Mouse (Mus musculus) liver (tissue): ENCODE measurements at regions not wholly inside any gene's neighbourhood (a gene's known extent, or its start where the extent isn't known, plus 50 kb on each side); places are given as distances from the start of the nearest gene placed in this dataset.

Experiments
- DNase-seq: peaks from one replicate; pipeline ENCODE4 v3.0.0-alpha.2; 2020; ENCODE audit warnings: mixed read lengths

- no peak for DNase-seq
Measured at GRCm38 (mm10) chr3:68758609-68759008, 68.2 kb downstream of the Il12a start.

- DNase-seq = peak; percentile 34
Measured at GRCm38 (mm10) chr3:68759375-68759774, 68.9 kb downstream of the Il12a start.

GRCm38 (mm10) chr3:68760806-68761205, 70.4 kb downstream of the Il12a start:
- no peak for DNase-seq

DNA sequence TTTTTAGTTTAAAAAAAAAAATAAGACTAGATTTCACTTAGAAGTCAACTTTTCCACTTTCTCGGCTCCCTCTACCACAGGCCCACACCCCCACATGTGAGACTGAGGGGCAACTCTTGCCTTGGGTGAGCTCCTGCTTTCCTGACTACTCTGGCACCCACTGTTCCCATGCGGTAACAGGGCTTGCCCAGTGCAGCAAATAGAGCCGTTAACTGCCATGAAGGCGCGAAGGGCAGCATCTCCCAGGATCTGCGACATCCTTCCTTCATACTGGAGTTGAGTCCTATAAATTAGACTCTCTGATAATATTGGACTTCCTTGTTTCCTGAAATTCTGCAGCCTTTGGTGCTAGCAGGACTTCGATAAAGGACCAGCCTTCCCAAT, 70.8 kb downstream of the Il12a start:
- no peak for DNase-seq

DNA sequence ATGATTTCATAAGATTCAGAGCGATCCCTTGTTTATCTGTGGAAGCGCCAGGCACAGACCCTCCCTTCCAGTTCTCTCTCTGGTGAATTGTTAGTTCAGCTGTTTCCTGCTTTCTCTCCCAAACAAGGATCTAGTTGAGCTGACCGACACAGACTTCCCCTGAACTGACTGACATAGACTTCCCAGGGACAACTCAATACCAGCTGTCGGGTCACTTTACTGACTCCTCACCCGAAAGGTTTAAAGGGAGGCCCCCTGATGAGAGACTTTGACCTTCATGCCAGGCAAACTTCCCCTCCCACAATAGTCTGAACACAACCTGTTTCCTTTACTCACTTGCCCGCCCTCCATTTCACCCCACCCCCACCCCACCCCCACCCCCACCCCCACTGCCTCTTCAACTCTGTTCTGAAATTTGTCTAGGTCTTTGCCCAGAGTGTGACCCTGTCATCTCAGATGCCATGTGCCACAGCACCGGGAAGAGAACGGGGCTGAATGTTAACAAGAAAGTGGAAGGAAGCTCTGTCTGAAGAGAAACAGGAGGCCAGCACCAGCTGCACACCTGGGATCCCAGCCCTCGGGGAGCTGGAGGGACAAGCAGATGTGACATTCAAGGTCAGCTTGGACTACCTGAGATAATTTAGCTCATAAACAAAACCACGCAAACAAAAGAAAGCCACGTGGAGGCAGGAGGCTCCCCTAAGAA, 71.3 kb downstream of the Il12a start:
- DNase-seq = no peak

DNA sequence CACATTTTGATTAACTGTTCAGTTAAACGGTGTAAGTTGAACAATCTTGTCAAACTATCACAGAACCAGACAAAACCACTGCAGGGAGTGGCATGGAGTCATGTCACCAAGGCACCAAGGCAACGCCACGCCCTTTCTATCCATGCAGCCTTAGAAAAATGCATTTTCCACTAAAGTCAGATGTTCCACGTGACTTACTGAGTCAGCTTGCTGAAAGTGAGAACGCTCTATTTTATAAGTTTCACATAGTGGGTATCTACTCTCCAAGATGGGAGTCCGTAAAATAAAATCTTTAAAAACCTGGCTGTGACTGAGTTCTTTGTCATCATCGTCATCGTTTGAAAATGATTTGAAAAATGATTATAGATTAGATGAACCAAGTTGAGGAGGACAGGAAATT, 72.5 kb downstream of the Il12a start:
- DNase-seq = no peak

GRCm38 (mm10) chr3:68764336-68764735, 73.9 kb downstream of the Il12a start:
- no peak for DNase-seq

DNA sequence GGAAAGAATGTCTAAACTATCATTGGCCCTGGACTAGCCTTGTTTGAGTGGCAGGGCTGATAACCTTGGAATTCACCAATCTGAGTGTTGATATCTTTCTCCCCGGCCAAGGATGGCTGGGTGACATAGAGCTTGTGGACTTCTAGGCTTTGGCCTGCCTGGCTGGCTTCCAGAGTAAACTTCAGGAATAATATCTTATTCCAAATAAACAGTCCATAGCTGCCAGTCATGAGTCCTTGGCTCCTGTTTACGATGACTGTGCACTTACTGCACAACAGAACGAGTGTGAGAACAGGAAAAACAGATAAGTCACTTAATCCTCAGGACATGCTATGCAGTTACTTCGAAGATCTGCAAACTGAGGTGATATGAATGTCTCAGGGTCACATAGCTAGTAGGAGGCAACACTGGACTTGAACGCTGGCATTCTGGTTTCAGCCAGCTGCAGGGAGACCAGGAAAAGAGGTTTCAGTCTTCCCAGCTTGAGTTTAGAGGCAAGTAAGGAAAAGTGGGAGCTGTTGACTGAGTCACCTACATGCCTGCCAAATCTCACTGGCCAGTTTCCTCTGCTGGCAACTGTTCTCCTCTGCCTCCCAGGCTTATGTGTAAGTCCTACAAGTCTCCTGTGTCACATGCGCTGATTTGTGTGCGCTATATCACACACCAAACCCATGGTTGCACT, 74.6 kb downstream of the Il12a start:
- no peak for DNase-seq

DNA sequence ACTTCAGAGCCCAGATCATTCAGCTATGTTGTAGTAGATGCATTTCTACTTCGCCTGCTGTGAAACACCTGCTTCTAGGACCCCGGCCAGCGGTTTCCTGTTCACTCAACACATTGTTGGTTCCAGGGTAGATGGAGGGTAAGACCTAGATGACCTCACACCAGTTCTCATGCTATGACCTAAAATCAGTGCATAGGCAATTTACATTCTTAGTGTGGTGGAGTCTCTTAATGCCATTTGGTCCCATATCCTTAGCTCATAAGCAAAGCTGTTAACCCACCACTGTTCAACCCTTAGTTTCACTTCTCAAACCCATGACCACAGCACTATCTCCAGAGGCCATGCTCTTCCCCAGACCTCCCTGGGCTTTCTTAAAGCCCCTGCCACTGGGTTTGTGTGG, 81.1 kb downstream of the Il12a start:
- no peak for DNase-seq

- no peak for DNase-seq
Measured at GRCm38 (mm10) chr3:68777801-68778200, 87.4 kb downstream of the Il12a start.

DNA sequence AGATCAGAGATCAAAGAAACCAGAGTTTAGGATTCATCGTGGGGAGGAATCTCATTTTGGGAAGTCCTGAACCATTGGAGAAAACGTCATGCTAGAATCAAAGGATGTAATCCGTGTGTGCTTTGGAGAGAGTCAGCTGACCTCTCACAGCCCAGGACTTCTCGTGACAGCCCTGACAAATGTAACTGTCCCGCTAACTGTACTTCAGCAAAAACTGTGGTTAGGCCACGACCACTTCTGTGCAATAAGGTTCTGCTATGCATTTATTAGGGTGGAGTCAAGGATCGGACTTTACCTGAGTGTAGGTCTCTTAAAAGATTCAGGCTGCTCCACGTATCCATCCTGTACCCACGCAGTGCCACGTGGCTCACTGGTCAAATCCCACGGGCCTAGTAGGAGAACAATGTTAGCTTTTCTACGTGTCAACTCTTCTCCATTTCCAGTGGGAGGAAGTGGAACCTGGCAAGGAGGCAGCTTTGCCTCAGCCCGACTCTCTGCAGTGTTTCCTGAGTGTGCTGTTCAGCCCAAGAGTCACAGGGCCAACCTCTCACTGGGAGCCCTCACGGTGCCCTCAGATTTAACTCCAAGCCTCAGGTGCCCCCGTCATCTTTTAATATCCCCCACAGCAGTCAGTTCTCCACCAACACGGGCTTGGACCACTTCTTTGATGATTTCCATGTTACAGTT, 88.1 kb downstream of the Il12a start:
- no peak for DNase-seq

GRCm38 (mm10) chr3:68780843-68781242, 88.5 kb upstream of the 1110032F04Rik start:
- DNase-seq = no peak

DNA sequence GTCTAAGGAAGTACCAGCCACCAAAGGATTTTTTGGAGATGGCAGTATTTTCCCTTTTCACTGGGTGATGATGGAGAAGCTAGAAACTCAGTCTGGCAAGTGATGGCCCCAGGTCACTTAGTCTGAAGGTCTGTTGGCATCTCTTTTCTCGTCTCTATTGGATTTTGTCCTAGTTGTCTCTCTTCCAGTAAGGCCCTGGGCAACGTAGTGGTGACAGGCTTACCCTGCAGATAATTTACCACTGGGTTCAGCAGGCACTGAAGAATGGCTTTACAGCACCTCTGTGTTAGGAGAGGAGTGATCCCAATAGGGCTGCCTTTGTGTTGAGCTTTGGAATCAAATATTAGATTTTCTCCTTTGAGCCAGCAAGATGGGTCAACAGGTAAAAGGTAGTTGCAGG, 87.9 kb upstream of the 1110032F04Rik start:
- DNase-seq = no peak

- DNase-seq = no peak
Measured at GRCm38 (mm10) chr3:68782363-68782762, 87.0 kb upstream of the 1110032F04Rik start.

DNA sequence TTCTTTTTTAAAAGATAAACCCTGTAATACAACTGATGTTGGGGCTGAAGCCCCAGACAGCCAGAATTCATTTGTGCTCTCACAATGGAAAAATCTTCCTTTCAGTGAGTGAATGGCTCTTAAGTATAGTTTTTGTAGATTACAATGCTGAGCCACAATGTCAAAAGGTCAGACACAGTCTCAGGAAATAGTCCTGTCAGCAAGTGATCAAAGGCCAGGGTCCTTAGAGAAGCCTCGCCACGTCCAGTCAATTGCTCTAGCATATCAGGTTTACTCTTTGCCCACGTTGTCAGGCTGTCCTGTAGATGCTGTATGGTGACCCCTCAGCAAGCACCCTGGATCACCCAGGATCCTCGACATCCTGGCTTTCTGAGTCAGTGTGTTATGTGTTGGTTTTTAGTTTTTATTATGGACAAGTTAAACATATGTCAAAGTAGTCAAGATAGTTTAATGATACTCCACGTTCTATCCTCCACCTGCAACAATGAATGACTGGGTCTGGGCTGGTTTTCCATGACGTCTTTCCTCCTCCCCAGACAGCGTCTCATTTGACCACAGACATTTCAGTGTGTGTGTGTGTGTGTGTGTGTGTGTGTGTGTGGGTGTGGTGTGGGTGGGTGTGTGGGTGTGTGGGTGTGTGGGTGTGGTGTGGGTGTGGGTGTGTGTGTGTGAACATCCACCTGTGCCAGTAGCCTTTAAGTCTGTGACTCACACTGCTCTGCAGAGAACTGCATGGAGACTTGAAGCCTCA, 85.5 kb upstream of the 1110032F04Rik start:
- no peak for DNase-seq

DNA sequence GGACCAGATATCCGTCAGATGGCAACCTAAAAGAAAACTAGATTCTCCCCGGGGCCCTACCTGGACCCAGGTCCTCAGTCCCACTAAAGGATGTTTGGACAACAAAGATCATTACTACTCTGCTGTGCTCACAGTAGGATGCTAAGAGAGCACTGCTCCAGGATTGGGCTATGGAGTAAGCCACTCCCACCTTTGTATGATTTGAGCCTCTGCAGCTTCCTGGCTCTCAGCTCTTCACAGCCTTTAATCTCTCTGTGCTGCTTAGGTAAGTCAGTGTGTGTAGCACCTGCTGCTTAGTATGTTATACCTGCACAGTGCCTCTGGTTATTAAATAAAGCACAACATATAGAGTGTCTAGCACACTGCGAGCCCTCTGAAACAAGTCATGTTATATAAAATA, 82.6 kb upstream of the 1110032F04Rik start:
- DNase-seq = no peak

DNA sequence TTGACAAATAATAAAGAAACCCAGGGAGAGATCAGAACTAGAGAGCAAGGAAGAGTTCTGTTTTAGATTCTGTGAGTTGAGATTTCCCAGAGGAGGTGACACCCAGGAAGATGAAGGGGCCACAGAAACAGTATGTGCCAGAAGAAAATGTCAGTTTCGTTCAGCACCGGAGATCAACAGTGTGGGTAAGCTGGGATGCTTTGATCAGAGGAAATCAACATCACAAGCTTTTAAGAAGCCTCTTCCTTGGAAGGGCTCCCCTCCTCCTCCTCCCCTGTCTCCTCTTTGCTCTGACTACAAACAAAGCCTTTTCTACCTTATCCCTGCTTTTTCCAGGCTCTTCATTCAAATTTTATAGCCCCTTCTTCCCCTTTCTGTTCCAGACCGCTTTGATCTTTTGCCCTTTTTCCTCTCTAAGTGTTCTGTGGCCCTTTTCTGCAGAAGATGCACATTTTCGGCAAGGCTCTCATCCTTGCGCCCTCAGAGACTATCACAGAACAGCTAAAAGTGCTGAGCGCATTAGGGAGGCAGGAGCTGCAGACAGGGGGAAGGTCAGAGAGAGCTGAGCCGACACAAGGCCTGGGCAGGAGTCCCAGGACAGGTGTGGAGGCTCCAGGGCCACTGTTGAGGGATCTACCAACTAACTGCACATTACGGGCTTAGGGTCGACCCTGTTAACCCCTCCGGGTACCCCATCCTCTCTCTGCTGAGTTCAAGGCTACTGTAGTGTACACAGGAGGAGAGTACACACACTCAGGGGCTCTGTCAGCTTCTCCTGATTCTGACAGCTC, 81.8 kb upstream of the 1110032F04Rik start:
- DNase-seq = no peak

GRCm38 (mm10) chr3:68789491-68789890, 79.9 kb upstream of the 1110032F04Rik start:
- DNase-seq = peak; percentile 12

DNA sequence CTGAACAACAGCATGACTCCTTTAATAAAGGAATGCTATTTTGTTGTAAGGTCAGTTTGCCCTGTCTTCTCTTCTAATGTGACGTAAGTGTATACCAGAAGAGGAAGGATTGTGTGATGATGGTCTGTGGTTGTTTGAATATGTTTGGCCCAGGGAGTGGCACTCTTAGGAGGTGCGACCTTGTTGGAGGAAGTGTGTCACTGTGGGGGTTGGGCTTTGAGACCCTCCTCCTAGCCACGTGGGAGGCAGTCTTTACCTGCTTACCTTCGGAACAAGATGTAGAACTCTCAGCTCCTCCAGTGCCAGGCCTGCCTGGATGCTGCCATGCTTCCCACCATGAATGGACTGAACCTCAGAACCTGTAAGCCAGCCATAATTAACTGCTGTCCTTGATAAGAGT, 78.9 kb upstream of the 1110032F04Rik start:
- DNase-seq = no peak

- DNase-seq = no peak
Measured at GRCm38 (mm10) chr3:68792883-68793282, 76.5 kb upstream of the 1110032F04Rik start.

DNA sequence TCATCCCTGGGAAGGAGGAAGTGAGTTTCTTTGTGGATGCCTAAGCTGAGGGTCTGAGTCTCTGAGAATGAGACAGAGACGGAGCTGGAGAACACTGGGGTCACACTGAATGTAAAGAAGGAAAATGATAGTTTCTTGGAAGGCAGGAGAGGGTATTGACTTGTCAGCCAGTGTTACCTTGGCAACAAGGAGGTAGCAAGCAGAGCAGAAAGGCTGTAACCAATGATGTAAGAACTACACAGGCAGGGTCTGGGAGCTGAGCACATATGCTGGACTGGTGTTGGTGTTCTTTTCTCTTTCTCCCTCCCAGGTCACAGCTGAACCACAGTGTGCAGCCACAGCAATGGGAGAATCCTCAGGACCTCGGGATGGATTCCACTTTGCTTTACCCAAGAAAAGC, 75.5 kb upstream of the 1110032F04Rik start:
- DNase-seq = no peak

GRCm38 (mm10) chr3:68794380-68795014, 74.9 kb upstream of the 1110032F04Rik start:
- no peak for DNase-seq
